Mouse (Mus musculus) adrenal gland, adult 18-20 months (tissue): ENCODE results near the gene Dok3. TPM values are rescaled to one million over a fixed set of nuclear protein-coding genes. Genes with fewer than 3 reads are reported as not detected.

Experiments
- DNase-seq, 2 experiments: peaks; one replicate each; pipeline ENCODE4 v3.0.0; 2021 to 2022; ENCODE audit warnings: low spot score in 2 of 2
- total RNA-seq, 2 experiments: library from RNA; stranded (reverse); gene quantifications; 1 replicate in 1 of 2; 2 replicates in 1 of 2; pipeline ENCODE4 v1.2.3; 2021

The Dok3 gene
- total RNA-seq, 2 experiments from 2014 or later: 5.1 to 5.3 TPM

DNA sequence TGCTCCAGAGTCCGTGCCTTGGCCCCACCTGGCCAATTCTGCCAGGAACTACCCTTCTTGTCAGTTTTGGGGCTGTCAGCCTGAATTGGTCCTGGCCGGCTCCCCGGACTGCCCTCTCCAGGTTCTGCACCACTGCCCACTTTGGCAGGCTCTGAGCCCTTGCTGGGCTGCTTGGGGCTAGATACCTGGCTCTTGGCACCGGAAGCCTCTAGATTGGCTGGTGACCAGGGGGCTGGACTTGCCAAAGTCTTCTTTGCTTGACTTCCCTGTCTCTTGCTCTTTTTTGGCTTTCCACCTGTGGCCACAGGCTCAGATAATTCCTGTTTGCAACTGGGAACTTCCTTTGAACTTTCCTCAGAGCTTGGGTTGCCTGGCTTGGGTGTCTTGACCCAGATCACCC, 13.8 kb upstream of the Dok3 start:
- no peak for DNase-seq

GRCm38 (mm10) chr13:55540933-55541332, 11.8 kb upstream of the Dok3 start:
- DNase-seq: no peak

DNA sequence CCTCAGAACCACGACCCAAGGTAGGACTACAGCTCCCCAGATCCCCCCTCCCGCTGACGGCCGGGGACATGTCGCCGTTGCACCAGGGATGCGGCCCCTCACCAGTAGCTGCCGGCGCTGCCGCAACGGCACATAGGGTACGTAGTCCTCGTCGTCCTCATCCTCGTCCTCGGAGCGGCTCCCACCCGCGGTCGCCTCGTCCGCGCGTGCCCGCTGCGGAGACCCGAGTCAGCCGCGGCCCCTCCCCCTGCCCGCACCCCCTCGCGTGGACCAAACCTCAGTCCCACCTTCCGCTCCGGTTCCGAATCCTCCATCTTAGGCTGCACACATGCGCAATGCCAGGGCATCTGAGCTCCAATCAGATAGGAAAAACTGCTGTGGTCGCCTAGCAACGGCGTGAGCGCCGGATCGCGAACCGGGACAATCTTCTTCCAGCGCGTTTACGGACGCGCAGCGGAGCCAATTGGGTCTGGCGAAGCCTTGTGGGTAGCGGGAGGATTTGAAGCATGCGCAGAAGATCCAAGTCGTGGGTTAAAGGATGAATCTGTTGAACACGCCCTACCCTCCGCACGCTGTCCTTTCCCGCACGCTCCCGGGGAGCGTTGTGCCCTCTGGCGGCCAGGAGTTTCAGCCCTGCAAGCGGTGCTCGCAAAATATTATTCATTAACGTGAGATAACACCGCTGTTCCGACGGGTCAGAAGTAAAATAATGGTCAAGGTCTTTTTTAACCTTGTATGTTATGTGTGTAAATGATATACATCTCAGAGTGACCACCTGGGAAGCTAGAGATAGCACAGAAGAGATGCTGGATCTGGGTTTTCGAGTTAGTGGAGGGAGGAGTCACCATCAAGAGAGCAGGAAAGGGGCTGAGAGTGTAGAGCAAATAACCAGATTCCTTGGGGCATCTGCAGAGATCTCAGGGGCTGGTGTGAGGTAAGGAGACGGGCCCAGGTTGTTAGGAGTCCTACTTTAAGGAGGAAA, 7.4 kb upstream of the Dok3 start, which contains the start of gene Ddx41:
Gene Ddx41, minus strand, starts transcription at position 465 of the 982 bp plus-strand sequence.
- peak; percentile 99 for DNase-seq

GRCm38 (mm10) chr13:55535796-55536193, 6.7 kb upstream of the Dok3 start:
- no peak for DNase-seq

DNA sequence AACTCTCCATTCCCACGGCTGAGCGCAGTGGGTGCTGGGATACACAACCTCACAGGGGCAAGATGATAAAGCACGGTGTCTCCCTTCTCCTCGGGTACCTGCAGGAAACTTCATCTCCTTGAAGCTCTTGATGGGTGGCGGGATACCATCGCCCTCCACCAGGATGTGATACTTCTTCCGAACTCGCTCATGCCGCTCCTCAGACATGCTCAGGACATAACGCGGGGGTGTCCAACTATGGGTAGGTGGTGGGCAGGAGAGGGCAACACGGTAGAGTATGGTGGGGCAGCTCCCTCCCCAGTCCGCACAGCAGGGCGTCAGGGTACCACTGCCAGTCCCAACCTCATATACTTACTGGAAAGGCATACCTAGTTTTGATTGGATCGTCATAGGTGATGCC, 6.1 kb upstream of the Dok3 start:
- no peak for DNase-seq

DNA sequence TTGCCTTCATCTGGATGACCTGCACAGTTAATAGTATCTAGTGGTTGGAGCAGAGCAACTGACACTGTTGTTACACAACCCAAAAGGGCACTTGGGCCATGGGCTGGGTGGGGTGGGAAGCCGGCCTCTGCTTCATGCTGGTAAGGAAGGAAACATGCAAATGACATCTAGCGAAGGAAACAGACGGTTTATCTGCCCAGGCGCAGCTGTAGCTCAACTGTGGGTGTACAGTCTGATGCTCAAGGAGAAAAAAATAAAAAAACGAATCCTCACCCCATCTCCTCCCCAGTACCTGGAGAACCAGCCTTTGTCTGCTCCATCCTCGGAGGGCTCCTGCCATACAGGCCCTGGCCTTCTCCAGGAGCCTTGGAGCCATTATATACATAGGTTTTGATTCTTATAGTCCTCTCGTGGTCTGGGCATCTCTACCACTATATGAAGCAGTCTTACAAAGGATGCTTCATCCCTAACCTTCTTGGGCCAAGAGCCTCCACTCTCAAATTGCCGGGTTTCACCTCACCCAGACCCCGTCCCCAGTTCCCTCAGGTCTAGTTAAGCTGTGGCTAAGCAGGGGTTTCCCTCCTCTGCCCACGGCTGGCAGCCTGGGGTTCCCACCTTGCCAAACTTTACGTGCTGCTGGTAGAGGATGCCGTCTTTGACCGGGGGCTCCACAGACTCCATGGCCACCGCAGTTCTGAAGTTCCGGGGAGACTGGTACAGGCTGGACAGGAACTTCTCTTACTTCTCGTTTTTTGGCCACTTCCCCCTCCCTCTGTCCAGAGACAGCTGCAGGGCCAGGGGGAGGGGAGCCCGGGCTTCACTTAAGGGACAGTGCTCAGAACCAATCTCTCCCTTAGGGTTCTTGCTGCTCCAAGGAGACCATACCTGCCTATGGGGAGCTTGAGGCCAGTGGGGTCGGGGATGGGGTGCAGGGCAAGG, 993 bp downstream of the Dok3 start:
- no peak for DNase-seq

DNA sequence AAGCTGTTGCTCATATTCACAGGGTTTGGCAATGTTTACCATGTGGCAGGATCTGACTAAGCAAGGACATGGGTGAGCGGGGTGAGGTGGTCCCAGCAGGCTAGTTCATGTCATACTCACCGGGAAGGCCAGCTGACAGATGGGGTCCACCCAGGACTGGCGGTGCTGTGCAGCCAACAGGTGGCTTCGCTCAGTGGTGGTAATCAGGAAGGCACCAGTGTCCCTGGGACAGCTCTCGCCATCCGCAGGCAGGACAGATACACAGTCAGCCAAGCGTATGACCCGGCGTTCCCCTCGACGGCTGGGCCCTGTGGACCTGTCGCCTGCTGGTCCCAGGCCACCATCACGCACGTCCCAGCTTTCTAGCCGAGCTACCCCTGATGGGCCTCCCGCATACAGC, 1.9 kb downstream of the Dok3 start:
- no peak for DNase-seq

- DNase-seq: no peak
Measured at GRCm38 (mm10) chr13:55525733-55526553, 3.2 kb downstream of the Dok3 start.

DNA sequence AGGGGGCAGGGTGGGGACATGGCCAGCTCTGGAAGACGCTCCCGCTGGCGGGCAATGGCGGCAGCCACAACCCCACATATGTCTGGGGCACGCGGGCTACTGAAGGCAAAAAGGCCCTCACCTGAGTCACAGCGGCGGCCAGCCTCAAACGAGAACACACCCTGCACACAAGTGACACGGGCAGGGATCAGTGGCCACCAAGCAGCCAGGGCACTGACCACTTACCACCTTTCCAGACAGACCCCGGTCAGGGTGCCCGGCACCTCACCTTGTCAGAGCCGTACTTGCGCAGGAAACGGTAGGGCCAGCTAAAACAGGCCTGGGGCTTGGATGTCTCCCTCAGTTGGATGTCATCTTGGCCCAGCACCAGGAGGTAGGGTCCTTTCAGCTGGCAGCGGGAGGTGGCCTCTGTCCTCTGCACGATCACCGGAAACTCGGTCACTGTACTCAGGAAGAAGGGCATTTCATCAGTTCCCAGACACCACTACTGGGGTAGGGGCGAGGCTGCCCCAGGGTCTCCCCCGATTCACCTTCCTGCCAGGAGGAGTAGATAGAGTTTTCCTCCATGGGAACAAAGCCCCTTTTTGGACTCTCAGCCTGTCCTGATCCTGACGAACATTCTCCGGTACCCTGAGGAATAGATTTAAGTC, 5.0 kb downstream of the Dok3 start:
- no peak for DNase-seq

GRCm38 (mm10) chr13:55523278-55523677, 5.8 kb downstream of the Dok3 start:
- no peak for DNase-seq

GRCm38 (mm10) chr13:55522730-55523129, 6.4 kb downstream of the Dok3 start:
- DNase-seq: no peak

GRCm38 (mm10) chr13:55519606-55520005, 9.5 kb downstream of the Dok3 start:
- no peak for DNase-seq

- peak; percentile 90 to 95 for DNase-seq
Measured at GRCm38 (mm10) chr13:55516955-55517354, 12.1 kb downstream of the Dok3 start.

- DNase-seq: no peak
Measured at GRCm38 (mm10) chr13:55513828-55514227, 15.3 kb downstream of the Dok3 start.

GRCm38 (mm10) chr13:55513111-55513748, 15.9 kb downstream of the Dok3 start, which contains the start of gene Pdlim7:
Pdlim7 (minus strand) TSS chr13:55513676.
- DNase-seq: peak; percentile 96 to 97

DNA sequence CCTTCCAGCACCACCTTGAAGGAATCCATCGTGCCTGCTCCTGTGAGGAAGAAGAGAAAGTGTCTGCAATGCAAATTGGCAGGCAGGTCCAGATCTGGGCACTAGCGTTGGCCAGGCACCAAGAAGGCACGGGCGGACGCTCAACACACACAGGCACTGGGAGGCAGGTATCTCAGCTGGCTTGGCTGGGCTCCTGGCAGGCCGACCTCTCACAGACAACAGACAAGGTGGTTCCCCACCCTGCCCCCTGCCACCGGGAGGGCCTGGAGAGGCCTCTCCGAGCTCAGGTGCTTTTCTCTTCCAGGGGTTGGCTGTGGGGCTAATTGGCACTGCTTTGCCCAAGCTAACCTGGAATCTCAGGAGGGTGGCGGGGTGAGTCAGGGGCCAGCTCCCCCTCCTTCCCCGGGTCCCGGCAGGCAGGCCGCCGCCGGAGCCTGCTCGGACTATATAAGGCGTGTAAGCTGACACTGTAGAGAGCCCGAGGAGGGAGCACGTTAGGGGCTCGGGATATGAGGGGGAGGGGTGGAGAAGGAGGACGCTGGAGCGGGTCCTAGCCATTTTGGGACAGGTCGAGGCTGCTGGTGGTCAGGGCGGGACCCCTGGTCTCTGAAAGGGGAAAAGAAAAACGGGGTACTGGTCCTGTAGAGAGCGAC, 16.6 kb downstream of the Dok3 start:
- DNase-seq: peak in 1 of 2 experiments; percentile 49

GRCm38 (mm10) chr13:55511492-55511861, 17.6 kb downstream of the Dok3 start:
- no peak for DNase-seq

- DNase-seq: peak; percentile 43 to 69
Measured at GRCm38 (mm10) chr13:55510668-55511491, 18.2 kb downstream of the Dok3 start.
